Mouse (Mus musculus): ENCODE measurements at regions not wholly inside any gene's neighbourhood (a gene's known extent, or its start where the extent isn't known, plus 50 kb on each side); places are given as distances from the start of the nearest gene placed in this dataset.

- no peaks in the 10 kb centered on the region for H3K36me3 ChIP-seq (ENCODE audit: control insufficient read depth, insufficient read depth)
- no peak overlapping the region for H3ac ChIP-seq (ENCODE audit: control insufficient read depth, insufficient read length, low read depth)
- no peaks in the 10 kb centered on the region for H3K27me3 ChIP-seq (ENCODE audit: control insufficient read depth, insufficient read depth, insufficient read length)
- H3K4me3 ChIP-seq (ENCODE audit: insufficient read depth, poor library complexity, severe bottlenecking) = no peak overlapping the region
- no peaks in the 10 kb centered on the region for H3K79me3 ChIP-seq (ENCODE audit: low read depth)
- TF ChIP-seq FOSL1 (IDR thresholded peaks at IDR 0.05; ENCODE audit: insufficient read depth, low read length, poor library complexity, severe bottlenecking) (no peak), MYOD1 (IDR thresholded peaks at IDR 0.05; ENCODE audit: control insufficient read depth, insufficient read length, low read depth) (no peak), CEBPB (IDR thresholded peaks at IDR 0.05; ENCODE audit: low read depth) (no peak), CTCF (IDR thresholded peaks at IDR 0.05; ENCODE audit: control insufficient read depth, insufficient read depth, insufficient read length) (no peak), USF1 (IDR thresholded peaks at IDR 0.05; ENCODE audit: low read depth) (no peak), MYOG (IDR thresholded peaks at IDR 0.05; ENCODE audit: control insufficient read depth, extremely low read depth, insufficient read length) (no peak), MAX (IDR thresholded peaks at IDR 0.05) (no peak)
- H3K79me2 ChIP-seq (ENCODE audit: control insufficient read depth, insufficient read depth) = no peaks in the 10 kb centered on the region
Observed at GRCm38 (mm10) chr1:145379739-145380138, 604.5 kb upstream of the Rgs18 start.

DNA sequence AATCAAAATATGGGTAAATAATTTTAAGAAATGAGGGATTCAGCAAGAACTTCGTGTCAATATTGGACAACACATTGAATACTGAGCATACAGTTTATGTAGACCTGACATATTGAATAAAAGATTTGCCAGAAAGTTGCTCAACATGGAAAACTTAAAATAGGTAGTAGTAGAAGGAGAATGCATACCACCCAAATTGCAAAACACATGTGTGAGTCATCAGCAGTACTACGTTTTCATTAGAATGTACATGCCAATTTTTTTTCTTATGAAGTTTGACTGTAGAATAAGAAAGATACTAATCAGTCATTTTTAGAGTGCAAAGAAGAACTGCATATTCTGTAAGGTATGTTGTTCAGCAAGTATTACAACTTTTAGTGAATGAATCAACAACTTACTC, 601.8 kb upstream of the Rgs18 start:
- Histone ChIP-seq H3K79me3 (ENCODE audit: low read depth) (no peaks in the 10 kb centered on the region), H3K36me3 (ENCODE audit: control insufficient read depth, insufficient read depth) (no peaks in the 10 kb centered on the region), H3K27me3 (ENCODE audit: control insufficient read depth, insufficient read depth, insufficient read length) (no peaks in the 10 kb centered on the region), H3K79me2 (ENCODE audit: control insufficient read depth, insufficient read depth) (no peaks in the 10 kb centered on the region), H3K4me3 (ENCODE audit: insufficient read depth, poor library complexity, severe bottlenecking) (no peak overlapping the region), H3ac (ENCODE audit: control insufficient read depth, insufficient read length, low read depth) (no peak overlapping the region)
- TF ChIP-seq MYOG (IDR thresholded peaks at IDR 0.05; ENCODE audit: control insufficient read depth, extremely low read depth, insufficient read length) (no peak), USF1 (IDR thresholded peaks at IDR 0.05; ENCODE audit: low read depth) (no peak), CEBPB (IDR thresholded peaks at IDR 0.05; ENCODE audit: low read depth) (peak; percentile 28), MYOD1 (IDR thresholded peaks at IDR 0.05; ENCODE audit: control insufficient read depth, insufficient read length, low read depth) (no peak)

DNA sequence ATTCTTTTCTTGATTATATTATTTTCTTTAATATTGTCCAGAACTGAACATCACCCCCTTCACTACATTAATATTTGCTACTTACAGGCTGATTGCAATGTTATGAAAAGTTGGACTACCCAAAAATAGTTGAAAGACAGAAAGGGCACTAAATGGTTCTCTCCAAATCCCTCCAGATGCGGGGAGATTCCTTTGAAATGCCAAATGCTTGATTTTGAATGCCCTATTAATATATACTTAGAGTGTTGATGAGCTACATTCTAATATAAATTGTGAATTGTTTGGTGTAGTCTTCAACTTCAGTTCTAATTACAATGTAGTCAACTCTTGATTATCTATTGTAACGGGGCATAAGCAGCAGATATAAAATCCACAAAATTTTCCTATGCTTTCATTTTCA, 600.8 kb upstream of the Rgs18 start:
- no peak overlapping the region for H3ac ChIP-seq (ENCODE audit: control insufficient read depth, insufficient read length, low read depth)
- H3K4me3 ChIP-seq (ENCODE audit: insufficient read depth, poor library complexity, severe bottlenecking) = no peak overlapping the region
- H3K27me3 ChIP-seq (ENCODE audit: control insufficient read depth, insufficient read depth, insufficient read length) = no peaks in the 10 kb centered on the region
- TF ChIP-seq USF1 (IDR thresholded peaks at IDR 0.05; ENCODE audit: low read depth) (no peak), FOSL1 (IDR thresholded peaks at IDR 0.05; ENCODE audit: insufficient read depth, low read length, poor library complexity, severe bottlenecking) (no peak), MYOG (IDR thresholded peaks at IDR 0.05; ENCODE audit: control insufficient read depth, extremely low read depth, insufficient read length) (no peak), CEBPB (IDR thresholded peaks at IDR 0.05; ENCODE audit: low read depth) (no peak), MYOD1 (IDR thresholded peaks at IDR 0.05; ENCODE audit: control insufficient read depth, insufficient read length, low read depth) (no peak), CTCF (IDR thresholded peaks at IDR 0.05; ENCODE audit: control insufficient read depth, insufficient read depth, insufficient read length) (no peak), MAX (IDR thresholded peaks at IDR 0.05) (no peak)
- no peaks in the 10 kb centered on the region for H3K79me2 ChIP-seq (ENCODE audit: control insufficient read depth, insufficient read depth)
- no peaks in the 10 kb centered on the region for H3K36me3 ChIP-seq (ENCODE audit: control insufficient read depth, insufficient read depth)
- no peaks in the 10 kb centered on the region for H3K79me3 ChIP-seq (ENCODE audit: low read depth)

GRCm38 (mm10) chr1:145363796-145364195, 588.6 kb upstream of the Rgs18 start:
- Histone ChIP-seq H3K79me3 (ENCODE audit: low read depth) (no peaks in the 10 kb centered on the region), H3K4me3 (ENCODE audit: insufficient read depth, poor library complexity, severe bottlenecking) (no peak overlapping the region), H3K79me2 (ENCODE audit: control insufficient read depth, insufficient read depth) (no peaks in the 10 kb centered on the region), H3K36me3 (ENCODE audit: control insufficient read depth, insufficient read depth) (no peaks in the 10 kb centered on the region), H3K27me3 (ENCODE audit: control insufficient read depth, insufficient read depth, insufficient read length) (no peaks in the 10 kb centered on the region), H3ac (ENCODE audit: control insufficient read depth, insufficient read length, low read depth) (no peak overlapping the region)
- TF ChIP-seq FOSL1 (IDR thresholded peaks at IDR 0.05; ENCODE audit: insufficient read depth, low read length, poor library complexity, severe bottlenecking) (no peak), MYOD1 (IDR thresholded peaks at IDR 0.05; ENCODE audit: control insufficient read depth, insufficient read length, low read depth) (no peak), CEBPB (IDR thresholded peaks at IDR 0.05; ENCODE audit: low read depth) (no peak), MYOG (IDR thresholded peaks at IDR 0.05; ENCODE audit: control insufficient read depth, extremely low read depth, insufficient read length) (no peak), USF1 (IDR thresholded peaks at IDR 0.05; ENCODE audit: low read depth) (no peak)

GRCm38 (mm10) chr1:145344821-145345220, 569.6 kb upstream of the Rgs18 start:
- no peak overlapping the region for H3ac ChIP-seq (ENCODE audit: control insufficient read depth, insufficient read length, low read depth)
- no peaks in the 10 kb centered on the region for H3K27me3 ChIP-seq (ENCODE audit: control insufficient read depth, insufficient read depth, insufficient read length)
- no peak overlapping the region for H3K4me3 ChIP-seq (ENCODE audit: insufficient read depth, poor library complexity, severe bottlenecking)
- no peaks in the 10 kb centered on the region for H3K79me2 ChIP-seq (ENCODE audit: control insufficient read depth, insufficient read depth)
- H3K36me3 ChIP-seq (ENCODE audit: control insufficient read depth, insufficient read depth) = no peaks in the 10 kb centered on the region
- H3K79me3 ChIP-seq (ENCODE audit: low read depth) = no peaks in the 10 kb centered on the region
- no peak for TF ChIP-seq CTCF (IDR thresholded peaks at IDR 0.05; ENCODE audit: control insufficient read depth, insufficient read depth, insufficient read length)
- TF ChIP-seq USF1 (IDR thresholded peaks at IDR 0.05; ENCODE audit: low read depth) = no peak
- no peak for TF ChIP-seq MYOG (IDR thresholded peaks at IDR 0.05; ENCODE audit: control insufficient read depth, extremely low read depth, insufficient read length)
- TF ChIP-seq MAX (IDR thresholded peaks at IDR 0.05) = no peak
- no peak for TF ChIP-seq CEBPB (IDR thresholded peaks at IDR 0.05; ENCODE audit: low read depth)

- no peaks in the 10 kb centered on the region for H3K79me2 ChIP-seq (ENCODE audit: control insufficient read depth, insufficient read depth)
- H3K79me3 ChIP-seq (ENCODE audit: low read depth) = no peaks in the 10 kb centered on the region
- H3K27me3 ChIP-seq (ENCODE audit: control insufficient read depth, insufficient read depth, insufficient read length) = no peaks in the 10 kb centered on the region
- H3ac ChIP-seq (ENCODE audit: control insufficient read depth, insufficient read length, low read depth) = no peak overlapping the region
- no peaks in the 10 kb centered on the region for H3K36me3 ChIP-seq (ENCODE audit: control insufficient read depth, insufficient read depth)
- TF ChIP-seq MYOD1 (IDR thresholded peaks at IDR 0.05; ENCODE audit: control insufficient read depth, insufficient read length, low read depth) (peak; percentile 49), FOSL1 (IDR thresholded peaks at IDR 0.05; ENCODE audit: insufficient read depth, low read length, poor library complexity, severe bottlenecking) (peak; percentile 89), CEBPB (IDR thresholded peaks at IDR 0.05; ENCODE audit: low read depth) (peak; percentile 0), MYOG (IDR thresholded peaks at IDR 0.05; ENCODE audit: control insufficient read depth, extremely low read depth, insufficient read length) (no peak), USF1 (IDR thresholded peaks at IDR 0.05; ENCODE audit: low read depth) (no peak), CTCF (IDR thresholded peaks at IDR 0.05; ENCODE audit: control insufficient read depth, insufficient read depth, insufficient read length) (no peak), MAX (IDR thresholded peaks at IDR 0.05) (no peak)
- H3K4me3 ChIP-seq (ENCODE audit: insufficient read depth, poor library complexity, severe bottlenecking) = no peak overlapping the region
Observed at GRCm38 (mm10) chr1:145344356-145344755, 569.1 kb upstream of the Rgs18 start.

Measured in C2C12 (cell line).